Mouse (Mus musculus): ENCODE results near the gene Spast. TPM values are rescaled to one million over a fixed set of nuclear protein-coding genes. Genes with fewer than 3 reads are reported as not detected.
"Not testable (repeated sequence)": the region's sequence is repeated elsewhere in the genome, so short reads cannot be mapped to it uniquely, and the experiment has no call there.

Gene Spast
- polyA plus RNA-seq, 2 experiments = 4.1 to 5.4 TPM

DNA sequence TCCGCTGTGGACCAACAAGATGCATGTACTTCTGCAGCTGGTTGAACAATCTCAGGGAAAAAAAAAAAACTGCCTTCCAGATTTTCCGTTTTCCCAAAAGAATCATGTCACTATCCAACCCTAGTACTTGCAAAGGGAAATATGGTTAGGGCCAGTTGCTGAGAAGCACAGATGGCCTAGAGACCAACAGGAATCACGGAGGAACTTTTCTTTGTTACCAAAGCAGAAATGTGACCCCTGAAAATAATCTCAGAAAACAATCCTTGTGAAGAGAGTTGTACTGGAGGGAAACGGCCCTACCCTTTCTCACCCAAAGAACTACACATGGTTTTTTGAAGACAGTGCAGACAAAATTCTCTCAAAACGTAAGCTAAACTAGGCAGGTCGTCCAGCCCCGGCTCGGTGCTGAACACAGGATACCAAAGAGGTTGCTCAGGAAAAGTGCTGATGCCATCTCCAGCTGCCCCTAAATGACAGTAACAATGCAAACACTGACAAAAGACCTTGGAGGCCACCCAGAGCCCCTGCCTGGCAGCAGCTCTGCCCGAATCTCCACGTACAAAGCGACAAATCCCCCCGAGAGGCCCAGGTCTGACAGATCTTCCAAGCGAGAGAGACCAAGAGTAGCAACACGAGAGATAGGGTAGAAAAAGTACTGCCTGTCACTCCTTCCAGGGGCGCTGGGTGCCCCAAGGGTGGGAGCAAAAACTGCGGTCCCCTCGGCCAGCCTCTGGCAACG, 44.9 kb upstream of the Spast start:
- H3K36me3 ChIP-seq (replicated peaks; ENCODE audit: control insufficient read depth, insufficient read depth, low read depth) = peaks cover 3% of the 10 kb centered on the region; the same call in 1 of the 2 replicates
- H3K27me3 ChIP-seq (ENCODE audit: control insufficient read depth, insufficient read depth, low read length) = no peaks in the 10 kb centered on the region
- no peak for TF ChIP-seq EP300 (IDR thresholded peaks at IDR 0.05; ENCODE audit: low read depth)
- no peak for TF ChIP-seq CTCF (IDR thresholded peaks at IDR 0.05; ENCODE audit: low read depth)
- H3K9ac ChIP-seq (replicated peaks) = peak overlapping the region; percentile 85
- H3K9me3 ChIP-seq (ENCODE audit: control insufficient read depth, low read length) = no peaks in the 10 kb centered on the region
- peaks cover 28 to 29% of the 10 kb centered on the region in 2 experiments for H3K4me1 ChIP-seq (replicated peaks; ENCODE audit: control insufficient read depth in 2 of 2, insufficient read depth in 2 of 2, low read length in 1 of 2)
- WGBS (ENCODE audit: insufficient replicate concordance) = 2% methylated on average over 18 of the region's 18 CpGs
- peak overlapping the region; percentile 72 to 84 for H3K4me3 ChIP-seq (ENCODE audit: insufficient read depth in 1 of 2, low read depth in 2 of 2, low read length in 2 of 2)
- no peak for DNase-seq (ENCODE audit: low read depth in 3 of 3, low spot score in 3 of 3)
- peak overlapping the region; percentile 69 for H3K27ac ChIP-seq
- ATAC-seq (ENCODE audit: insufficient read depth) = no peak
- peak overlapping the region; percentile 89 for H3K4me2 ChIP-seq (ENCODE audit: low read depth)

DNA sequence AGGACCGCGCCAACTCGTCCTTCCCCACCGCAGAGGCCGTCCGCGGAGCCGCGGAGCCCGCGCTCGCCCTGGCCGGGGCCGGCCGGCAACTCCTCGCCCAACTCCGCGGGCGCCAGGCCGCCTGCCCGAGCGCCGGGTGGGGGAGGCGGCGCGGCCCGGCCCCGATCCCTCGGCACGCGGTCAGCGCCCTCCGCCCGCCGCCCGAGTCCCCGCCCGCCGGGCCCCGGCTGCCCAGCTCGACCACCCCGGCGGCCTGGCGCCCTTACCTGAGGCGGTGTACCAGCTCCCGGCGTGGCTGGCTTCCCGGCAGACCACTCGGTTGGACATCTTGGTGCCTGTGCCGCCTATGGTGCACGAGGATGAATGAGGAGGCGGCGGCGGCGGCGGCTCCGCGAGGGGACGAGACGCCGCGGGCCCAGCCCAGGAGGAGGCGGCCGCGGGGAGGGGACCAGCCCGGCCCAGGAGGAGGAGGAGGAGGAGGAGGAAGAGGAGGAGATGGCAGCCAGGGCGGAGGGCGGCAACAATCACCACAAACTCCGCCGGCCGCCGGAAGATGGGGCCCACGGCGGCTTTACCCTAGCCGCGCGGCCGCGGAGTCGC, 44.3 kb upstream of the Spast start:
- TF ChIP-seq CTCF (IDR thresholded peaks at IDR 0.05; ENCODE audit: low read depth) = peak; percentile 20; the same call in 1 of the 2 replicates
- TF ChIP-seq EP300 (IDR thresholded peaks at IDR 0.05; ENCODE audit: low read depth) = no peak
- Histone ChIP-seq H3K9ac (replicated peaks) (peak overlapping the region; percentile 85), H3K36me3 (replicated peaks; ENCODE audit: control insufficient read depth, insufficient read depth, low read depth) (peaks cover 9% of the 10 kb centered on the region), H3K9me3 (ENCODE audit: control insufficient read depth, low read length) (no peaks in the 10 kb centered on the region), H3K4me2 (ENCODE audit: low read depth) (peak overlapping the region; percentile 89), H3K27ac (peak overlapping the region; percentile 69), H3K4me1 (replicated peaks; ENCODE audit: control insufficient read depth in 2 of 2, insufficient read depth in 2 of 2, low read length in 1 of 2) (peaks cover 26 to 28% of the 10 kb centered on the region in 2 experiments), H3K4me3 (ENCODE audit: insufficient read depth in 1 of 2, low read depth in 2 of 2, low read length in 2 of 2) (peak overlapping the region; percentile 72 to 84), H3K27me3 (ENCODE audit: control insufficient read depth, insufficient read depth, low read length) (no peaks in the 10 kb centered on the region)
- peak in 2 of 3 experiments; percentile 71 to 72 for DNase-seq (ENCODE audit: low read depth in 3 of 3, low spot score in 3 of 3)
- peak; percentile 89 for ATAC-seq (ENCODE audit: insufficient read depth)
- WGBS (ENCODE audit: insufficient replicate concordance) = under 1% methylated on average over 74 of the region's 80 CpGs

DNA sequence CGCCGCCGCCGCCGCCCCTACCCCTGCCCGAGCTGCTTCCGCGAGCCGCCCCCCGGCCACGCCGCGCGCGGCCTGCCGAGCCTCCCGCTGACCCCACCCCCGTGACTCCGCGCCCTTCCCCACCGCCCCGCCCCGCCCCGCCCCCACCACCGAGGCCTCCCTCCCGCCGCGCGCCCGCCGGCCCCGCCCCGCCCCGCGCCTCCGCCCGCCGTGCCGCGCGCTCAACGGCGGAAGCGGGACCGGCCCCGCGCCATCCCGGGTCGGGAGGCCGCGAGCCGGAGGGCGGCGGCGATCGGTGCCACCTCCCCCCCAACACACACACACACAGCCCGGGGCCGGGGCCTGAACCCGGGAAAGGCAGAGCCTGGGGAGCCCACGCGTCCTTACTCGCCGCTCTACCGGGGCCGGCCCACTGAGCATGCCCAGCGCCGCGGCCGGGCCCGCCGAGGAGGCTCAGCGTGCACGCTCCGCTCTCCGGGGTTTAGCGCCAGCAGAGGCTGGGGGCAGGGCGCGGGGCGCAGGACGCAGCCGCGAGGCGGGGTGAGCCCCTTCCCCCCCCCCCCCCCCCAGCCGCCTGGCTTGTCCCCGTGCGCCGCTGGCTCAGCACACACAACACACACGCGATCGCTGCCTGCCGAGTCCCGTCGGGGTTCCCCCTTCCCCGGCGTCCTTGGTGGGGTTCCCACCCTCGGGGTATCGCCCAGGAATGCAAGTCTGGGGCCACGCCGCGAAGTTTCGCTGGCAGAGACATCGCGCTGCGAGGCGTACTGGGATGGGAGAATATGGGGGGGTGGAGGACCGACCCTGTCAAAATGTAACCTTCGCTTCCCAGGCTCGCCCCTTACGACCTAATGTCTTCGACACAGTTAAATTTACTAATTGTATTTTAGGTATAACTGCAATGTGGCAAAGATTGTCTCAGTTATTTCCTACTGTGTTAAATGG, 43.5 kb upstream of the Spast start, which contains the start of gene Memo1:
Gene Memo1 (minus strand): TSS at position 496 of the 945 bp plus-strand sequence.
- Histone ChIP-seq H3K27ac (peak within 1 kb of the TSS; percentile 87), H3K36me3 (replicated peaks; ENCODE audit: control insufficient read depth, insufficient read depth, low read depth) (peaks cover 11% of the 10 kb centered on the region), H3K9ac (replicated peaks) (peak within 1 kb of the TSS; percentile 88), H3K9me3 (ENCODE audit: control insufficient read depth, low read length) (no peaks in the 10 kb centered on the region), H3K4me1 (replicated peaks; ENCODE audit: control insufficient read depth in 2 of 2, insufficient read depth in 2 of 2, low read length in 1 of 2) (peaks cover 19 to 20% of the 10 kb centered on the region in 2 experiments), H3K27me3 (ENCODE audit: control insufficient read depth, insufficient read depth, low read length) (no peaks in the 10 kb centered on the region), H3K4me3 (ENCODE audit: insufficient read depth in 1 of 2, low read depth in 2 of 2, low read length in 2 of 2) (peak within 1 kb of the TSS; percentile 84 to 85), H3K4me2 (ENCODE audit: low read depth) (peak within 1 kb of the TSS; percentile 98)
- TF ChIP-seq CTCF (IDR thresholded peaks at IDR 0.05; ENCODE audit: low read depth) (no peak), EP300 (IDR thresholded peaks at IDR 0.05; ENCODE audit: low read depth) (no peak)
- 1% methylated on average over 54 of the region's 110 CpGs for WGBS (ENCODE audit: insufficient replicate concordance)
- DNase-seq (ENCODE audit: low read depth in 3 of 3, low spot score in 3 of 3) (no peak), ATAC-seq (ENCODE audit: insufficient read depth) (peak; percentile 85)

DNA sequence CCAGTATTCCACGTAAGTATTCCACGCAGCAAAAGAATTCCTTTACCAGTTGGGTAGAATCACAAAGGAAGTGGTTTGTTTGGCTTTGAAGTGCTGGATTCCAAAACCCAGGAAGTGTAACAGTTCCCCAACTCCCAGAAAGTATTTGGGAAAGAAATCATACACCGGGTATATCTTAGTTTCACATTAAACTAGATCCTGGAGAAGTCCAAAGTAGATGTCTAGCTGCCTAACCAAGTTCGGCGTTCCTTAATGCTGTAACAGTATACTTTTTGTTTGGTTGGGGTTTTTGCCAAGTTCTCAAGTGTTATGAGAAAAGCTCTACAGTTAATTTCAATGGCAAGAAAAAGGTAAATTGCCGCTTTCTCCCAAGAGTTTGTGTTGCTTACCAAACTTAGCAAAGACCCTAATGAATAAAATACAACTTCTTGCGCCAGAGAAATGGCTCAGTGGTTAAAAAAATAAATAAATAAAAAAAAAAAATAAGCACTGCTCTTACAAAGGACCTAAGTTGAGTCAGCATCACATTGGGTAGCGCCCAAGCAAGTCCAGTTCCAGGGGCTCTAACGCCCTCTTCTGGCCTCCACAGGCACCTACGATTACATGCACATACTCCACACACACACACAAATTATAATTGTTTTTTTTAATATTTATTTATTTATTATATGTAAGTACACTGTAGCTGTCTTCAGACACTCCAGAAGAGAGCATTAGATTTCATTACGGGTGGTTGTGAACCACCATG, 42.5 kb upstream of the Spast start:
- peaks cover 11% of the 10 kb centered on the region for H3K36me3 ChIP-seq (replicated peaks; ENCODE audit: control insufficient read depth, insufficient read depth, low read depth)
- ATAC-seq (ENCODE audit: insufficient read depth) (no peak), DNase-seq (ENCODE audit: low read depth in 3 of 3, low spot score in 3 of 3) (peak in 1 of 3 experiments; percentile 57)
- H3K27ac ChIP-seq = peak overlapping the region; percentile 87
- TF ChIP-seq EP300 (IDR thresholded peaks at IDR 0.05; ENCODE audit: low read depth) (no peak), CTCF (IDR thresholded peaks at IDR 0.05; ENCODE audit: low read depth) (peak; percentile 74)
- H3K4me2 ChIP-seq (ENCODE audit: low read depth) = peak overlapping the region; percentile 98
- H3K9ac ChIP-seq (replicated peaks) = peak overlapping the region; percentile 88
- H3K27me3 ChIP-seq (ENCODE audit: control insufficient read depth, insufficient read depth, low read length) = no peaks in the 10 kb centered on the region
- H3K9me3 ChIP-seq (ENCODE audit: control insufficient read depth, low read length) = no peaks in the 10 kb centered on the region
- peaks cover 9 to 10% of the 10 kb centered on the region in 2 experiments for H3K4me1 ChIP-seq (replicated peaks; ENCODE audit: control insufficient read depth in 2 of 2, insufficient read depth in 2 of 2, low read length in 1 of 2)
- peak overlapping the region; percentile 84 to 85 for H3K4me3 ChIP-seq (ENCODE audit: insufficient read depth in 1 of 2, low read depth in 2 of 2, low read length in 2 of 2)
- 41% methylated on average over 11 of the region's 11 CpGs for WGBS (ENCODE audit: insufficient replicate concordance)

DNA sequence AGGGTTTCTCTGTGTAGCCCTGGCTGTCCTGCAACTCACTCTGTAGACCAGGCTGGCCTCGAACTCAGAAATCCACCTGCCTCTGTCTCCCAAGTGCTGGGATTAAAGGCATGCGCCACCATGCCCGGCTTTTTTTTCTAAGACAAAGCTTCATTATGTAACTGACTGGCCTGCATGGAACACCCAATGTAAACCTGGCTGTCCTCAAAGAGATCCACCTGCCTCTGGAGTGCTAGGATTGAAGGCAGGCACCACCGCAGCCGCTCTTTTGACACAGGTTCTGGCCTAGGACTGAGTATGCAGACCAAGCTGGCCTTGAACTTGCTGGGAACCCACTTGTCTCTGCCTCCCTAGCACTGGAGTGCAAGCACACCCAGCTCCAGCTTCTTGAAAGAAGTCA, 41.8 kb upstream of the Spast start:
- H3K9ac ChIP-seq (replicated peaks); H3K27ac ChIP-seq: not testable (repeated sequence)
- 88% methylated on average over 5 of the region's 5 CpGs for WGBS (ENCODE audit: insufficient replicate concordance)

More for the DNA sequence above, 41.8 kb upstream of the Spast start:
- not testable (repeated sequence) for H3K4me2 ChIP-seq (ENCODE audit: low read depth); H3K4me3 ChIP-seq (ENCODE audit: insufficient read depth in 1 of 2, low read depth in 2 of 2, low read length in 2 of 2); ATAC-seq (ENCODE audit: insufficient read depth); H3K27me3 ChIP-seq (ENCODE audit: control insufficient read depth, insufficient read depth, low read length); DNase-seq (ENCODE audit: low read depth in 3 of 3, low spot score in 3 of 3); H3K4me1 ChIP-seq (replicated peaks; ENCODE audit: control insufficient read depth in 2 of 2, insufficient read depth in 2 of 2, low read length in 1 of 2); H3K9me3 ChIP-seq (ENCODE audit: control insufficient read depth, low read length)
- peaks cover 15% of the 10 kb centered on the region for H3K36me3 ChIP-seq (replicated peaks; ENCODE audit: control insufficient read depth, insufficient read depth, low read depth)
